Mouse (Mus musculus) gastrocnemius, postnatal 36 days (tissue): ENCODE measurements at regions not wholly inside any gene's neighbourhood (a gene's known extent, or its start where the extent isn't known, plus 50 kb on each side); places are given as distances from the start of the nearest gene placed in this dataset.

Experiments used
- DNase-seq, 2 experiments: peaks; one replicate each; pipeline ENCODE4 v3.0.0; 2022
- intact Hi-C: fragments of 180-260 bp; cut with DNase I; formaldehyde crosslinking; loops from one replicate; pipeline ENCODE4 v1.15.1; 2025

GRCm38 (mm10) chr13:73117633-73118076, 142.6 kb upstream of the Irx4 start:
- intact Hi-C loops: no loop called here
- no peak for DNase-seq

- no peak for DNase-seq
- intact Hi-C loops: no loop called here
These were observed 137.3 kb upstream of the Irx4 start for GRCm38 (mm10) chr13:73122945-73123344.

- DNase-seq: no peak
These were observed 129.0 kb upstream of the Irx4 start for GRCm38 (mm10) chr13:73131270-73131669.

GRCm38 (mm10) chr13:73132746-73133145, 127.5 kb upstream of the Irx4 start:
- DNase-seq: no peak
- intact Hi-C loops: no loop called here

More at GRCm38 (mm10) chr13:73131270-73131669, 129.0 kb upstream of the Irx4 start:
- intact Hi-C loops: no loop called here

GRCm38 (mm10) chr13:73134929-73135328, 125.3 kb upstream of the Irx4 start:
- no peak for DNase-seq
- intact Hi-C loops: no loop called here

GRCm38 (mm10) chr13:73141302-73141701, 119.0 kb upstream of the Irx4 start:
- DNase-seq: no peak
- intact Hi-C loops: no loop called here

- intact Hi-C loops: no loop called here
- no peak for DNase-seq
These were observed 102.3 kb upstream of the Irx4 start for GRCm38 (mm10) chr13:73158016-73158415.

GRCm38 (mm10) chr13:73159454-73159853, 100.8 kb upstream of the Irx4 start:
- no peak for DNase-seq
- intact Hi-C loops: no loop called here

- DNase-seq: no peak
- intact Hi-C loops: loop anchor here (5.0 kb wide), 2 partner anchors 192 to 247 kb away; no protein-coding TSS in a partner anchor
These were observed 100.4 kb upstream of the Irx4 start for GRCm38 (mm10) chr13:73159865-73160264.

GRCm38 (mm10) chr13:73160289-73160688, 100.0 kb upstream of the Irx4 start:
- DNase-seq: peak; percentile 59 to 62
- intact Hi-C loops: loop anchor here (5.0 kb wide), 2 partner anchors 192 to 247 kb away; no protein-coding TSS in a partner anchor

- intact Hi-C loops: no loop called here
- no peak for DNase-seq
These were observed 90.0 kb upstream of the Irx4 start for GRCm38 (mm10) chr13:73170301-73170700.

- DNase-seq: no peak
- intact Hi-C loops: no loop called here
These were observed 52.3 kb upstream of the Irx4 start for GRCm38 (mm10) chr13:73207931-73208448.
